Mouse (Mus musculus): ENCODE results near the gene Rpap3.

GRCm38 (mm10) chr15:97742600-97742999 lies 37.0 kb upstream of the Rpap3 start:
- no peak for TF ChIP-seq CTCF (conservative IDR thresholded peaks at IDR 0.05; ENCODE audit: low read length)
- TF ChIP-seq POU5F1 (IDR thresholded peaks at IDR 0.05; ENCODE audit: borderline replicate concordance, low read length), result no peak
